Mouse (Mus musculus) stomach, postnatal 0 days (tissue): Measurements from ENCODE around the gene Hist1h2bb. TPM values are rescaled to one million over a fixed set of nuclear protein-coding genes. Genes with fewer than 3 reads are reported as not detected.

Source experiments
- ATAC-seq: fragments of 200-750 bp; cut with Nextera tagmentation; 2 replicates; pipeline ENCODE4 v1.8.0; 2017; ENCODE audit not compliant: low FRiP score, low TSS enrichment
- DNase-seq: peaks from one replicate; pipeline ENCODE4 v3.0.0-alpha.2; 2016; ENCODE audit warnings: low spot score
- H3K27ac ChIP-seq: fragments of 300-500 bp; sonication (generic); replicated peaks from 2 replicates; pipeline ENCODE4 v1.5.1; 2014; ENCODE audit warnings: mild to moderate bottlenecking, control low read depth
- H3K27me3 ChIP-seq: fragments of 300-500 bp; sonication (generic); 2 replicates; pipeline ENCODE4 v1.6.1; 2014; ENCODE audit warnings: low read length; ENCODE audit not compliant: control insufficient read depth, insufficient read depth
- H3K36me3 ChIP-seq: fragments of 300-500 bp; sonication (generic); 2 replicates; pipeline ENCODE4 v1.6.1; 2014; ENCODE audit warnings: low read length, mixed read lengths; ENCODE audit not compliant: control insufficient read depth, insufficient read depth
- H3K4me1 ChIP-seq: fragments of 300-500 bp; sonication (generic); replicated peaks from 2 replicates; pipeline ENCODE4 v1.6.1; 2014; ENCODE audit warnings: antibody characterized with exemption; ENCODE audit not compliant: control insufficient read depth, insufficient read depth
- H3K4me2 ChIP-seq: fragments of 300-500 bp; sonication (generic); replicated peaks from 2 replicates; pipeline ENCODE4 v1.6.1; 2014; ENCODE audit warnings: low read depth, mild to moderate bottlenecking, control low read depth, moderate library complexity
- H3K4me3 ChIP-seq: fragments of 300-500 bp; sonication (generic); 2 replicates; pipeline ENCODE4 v1.5.1; 2014; ENCODE audit warnings: low read depth, low read length, control low read depth
- H3K9ac ChIP-seq: fragments of 300-500 bp; sonication (generic); 2 replicates; pipeline ENCODE4 v1.6.1; 2014; ENCODE audit warnings: mild to moderate bottlenecking, low read length, control low read depth, mixed read lengths
- H3K9me3 ChIP-seq: fragments of 300-500 bp; sonication (generic); 2 replicates; pipeline ENCODE4 v1.6.1; 2016; ENCODE audit warnings: low read length; ENCODE audit not compliant: control insufficient read depth
- CTCF ChIP-seq: IDR thresholded peaks from 2 replicates; pipeline ENCODE4 v1.5.1; 2016; ENCODE audit warnings: antibody characterized with exemption, low read depth, mild to moderate bottlenecking, moderate library complexity
- EP300 ChIP-seq: optimal IDR thresholded peaks from 2 replicates; pipeline ENCODE3; 2016; ENCODE audit warnings: antibody characterized with exemption
- WGBS: fragments of 180-500 bp; shearing (Covaris S2); extraction: QIAGEN DNeasy Blood & Tissue Kit; methylation state at CpG from one replicate; pipeline ENCODE4 v1.1.7; 2014; 5-methylcytosine and 5-hydroxymethylcytosine counted together
- polyA plus RNA-seq: library from polyadenylated mRNA; unstranded; fragments of >200 nt; fragmentation: Nextera tagmentation; extraction: Ambion mirVana; gene quantifications from 2 replicates; pipeline ENCODE4 v1.2.1, GENCODE M21; 2015

Hist1h2bb gene
- polyA plus RNA-seq, 1 experiment from 2014 or later, result 0.91 TPM

- 14% methylated on average over 13 of the region's 13 CpGs for WGBS
- no peaks in the 10 kb centered on the region for H3K9me3 ChIP-seq
- no peaks in the 10 kb centered on the region for H3K4me1 ChIP-seq
- no peaks in the 10 kb centered on the region for H3K36me3 ChIP-seq
- no peak for TF ChIP-seq EP300
- no peak for TF ChIP-seq CTCF
- H3K27ac ChIP-seq, result peak overlapping the region; percentile 96
- H3K9ac ChIP-seq, result peak overlapping the region; percentile 88
- H3K4me2 ChIP-seq, result peak overlapping the region; percentile 84
- H3K27me3 ChIP-seq, result no peaks in the 10 kb centered on the region
- no peak for ATAC-seq
- DNase-seq, result no peak
- peak overlapping the region; percentile 55 for H3K4me3 ChIP-seq
Measured at GRCm38 (mm10) chr13:23740256-23740840, 6.2 kb upstream of the Hist1h2bb start.

DNA sequence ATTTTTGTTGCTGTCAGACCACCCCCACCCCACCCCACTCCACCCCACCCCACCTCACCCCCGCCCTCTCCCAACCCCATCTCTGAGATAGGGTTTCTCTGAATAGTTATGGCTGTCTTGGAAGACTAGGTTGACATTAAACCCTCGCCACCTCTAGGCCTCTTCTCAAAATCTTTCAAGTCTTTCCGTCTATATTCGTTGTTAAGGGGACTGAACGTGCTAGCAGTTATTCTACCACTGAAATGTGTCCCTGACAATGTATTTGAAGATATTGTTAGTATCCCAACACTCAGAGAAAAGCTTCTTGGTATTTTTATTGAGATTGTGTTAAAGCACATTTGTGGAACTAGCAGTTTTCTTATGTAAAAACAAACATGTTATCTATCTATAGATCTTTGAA lies 5.6 kb upstream of the Hist1h2bb start:
- ATAC-seq, result no peak
- no peaks in the 10 kb centered on the region for H3K4me1 ChIP-seq
- no peaks in the 10 kb centered on the region for H3K27me3 ChIP-seq
- no peak overlapping the region for H3K27ac ChIP-seq
- H3K4me2 ChIP-seq, result peak overlapping the region; percentile 84; the same call in 1 of the 2 replicates
- no peaks in the 10 kb centered on the region for H3K36me3 ChIP-seq
- DNase-seq, result no peak
- no peaks in the 10 kb centered on the region for H3K9me3 ChIP-seq
- no peak for TF ChIP-seq EP300
- no peak for TF ChIP-seq CTCF
- no peak overlapping the region for H3K9ac ChIP-seq
- H3K4me3 ChIP-seq, result no peak overlapping the region
- WGBS, result 46% methylated on average over 5 of the region's 5 CpGs

GRCm38 (mm10) chr13:23742007-23742406 lies 4.5 kb upstream of the Hist1h2bb start:
- H3K9ac ChIP-seq, result no peak overlapping the region
- no peaks in the 10 kb centered on the region for H3K36me3 ChIP-seq
- DNase-seq (no peak), ATAC-seq (no peak)
- H3K27ac ChIP-seq, result no peak overlapping the region
- no peak overlapping the region for H3K4me2 ChIP-seq
- H3K9me3 ChIP-seq, result no peaks in the 10 kb centered on the region
- no peaks in the 10 kb centered on the region for H3K27me3 ChIP-seq
- H3K4me1 ChIP-seq, result no peaks in the 10 kb centered on the region
- no peak for TF ChIP-seq EP300
- TF ChIP-seq CTCF, result no peak
- no peak overlapping the region for H3K4me3 ChIP-seq

- DNase-seq (no peak), ATAC-seq (no peak)
- H3K36me3 ChIP-seq, result no peaks in the 10 kb centered on the region
- H3K27ac ChIP-seq, result no peak overlapping the region
- no peaks in the 10 kb centered on the region for H3K27me3 ChIP-seq
- H3K4me2 ChIP-seq, result no peak overlapping the region
- 78% methylated on average over 5 of the region's 5 CpGs for WGBS
- no peaks in the 10 kb centered on the region for H3K9me3 ChIP-seq
- H3K4me1 ChIP-seq, result no peaks in the 10 kb centered on the region
- no peak overlapping the region for H3K4me3 ChIP-seq
- no peak overlapping the region for H3K9ac ChIP-seq
- no peak for TF ChIP-seq CTCF
- no peak for TF ChIP-seq EP300
Measured at GRCm38 (mm10) chr13:23743215-23743614, 3.3 kb upstream of the Hist1h2bb start.

DNA sequence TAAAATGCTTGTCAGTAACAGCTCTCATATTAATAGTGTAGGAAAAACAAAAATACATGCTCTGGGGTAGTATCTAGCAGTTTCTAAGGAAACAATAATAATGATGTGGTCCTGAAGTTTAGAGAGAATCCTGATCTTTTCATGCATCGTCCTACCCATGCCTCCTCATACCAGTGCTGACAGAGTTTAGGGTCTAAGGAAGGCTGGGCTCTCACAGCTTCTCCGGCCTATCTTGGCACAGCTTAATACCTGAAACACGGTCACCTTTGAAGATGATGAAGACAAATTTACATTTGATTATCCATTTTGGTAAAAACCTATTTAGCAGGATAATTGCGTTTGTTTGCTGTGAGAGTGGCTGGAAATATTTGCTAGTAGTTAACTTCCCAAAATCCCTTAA lies 2.6 kb upstream of the Hist1h2bb start:
- TF ChIP-seq EP300, result no peak
- TF ChIP-seq CTCF, result no peak
- ATAC-seq (no peak), DNase-seq (no peak)
- no peaks in the 10 kb centered on the region for H3K4me1 ChIP-seq
- no peak overlapping the region for H3K9ac ChIP-seq
- no peak overlapping the region for H3K4me2 ChIP-seq
- WGBS, result 27% methylated on average over 4 of the region's 4 CpGs
- no peaks in the 10 kb centered on the region for H3K9me3 ChIP-seq
- no peaks in the 10 kb centered on the region for H3K36me3 ChIP-seq
- peak overlapping the region; percentile 33; the same call in 1 of the 2 replicates for H3K4me3 ChIP-seq
- no peak overlapping the region for H3K27ac ChIP-seq
- H3K27me3 ChIP-seq, result no peaks in the 10 kb centered on the region

- DNase-seq, result no peak
Measured at GRCm38 (mm10) chr13:23744421-23745380, 1.8 kb upstream of the Hist1h2bb start.

More at GRCm38 (mm10) chr13:23744421-23745380, 1.8 kb upstream of the Hist1h2bb start:
- H3K4me3 ChIP-seq, result peak overlapping the region; percentile 33
- 1% methylated on average over 13 of the region's 36 CpGs for WGBS
- H3K4me1 ChIP-seq, result no peaks in the 10 kb centered on the region
- H3K4me2 ChIP-seq, result peak overlapping the region; percentile 62
- ATAC-seq, result no peak
- H3K27ac ChIP-seq, result no peak overlapping the region
- TF ChIP-seq EP300 (no peak), CTCF (no peak)
- H3K9me3 ChIP-seq, result no peaks in the 10 kb centered on the region
- no peaks in the 10 kb centered on the region for H3K36me3 ChIP-seq
- peak overlapping the region; percentile 41 for H3K9ac ChIP-seq
- H3K27me3 ChIP-seq, result no peaks in the 10 kb centered on the region
